Mouse (Mus musculus) MEL (cell line): Measurements from ENCODE around the gene P2rx6. TPM values are rescaled to one million over a fixed set of nuclear protein-coding genes. Genes with fewer than 3 reads are reported as not detected.

Experiments used
- DNase-seq: peaks from one replicate; pipeline ENCODE4 v3.0.0; 2011; ENCODE audit warnings: low read depth, low spot score
- H3K27ac ChIP-seq: 2 replicates; pipeline ENCODE4 v1.5.1; 2012; ENCODE audit warnings: low read depth, mild to moderate bottlenecking, control low read depth, low read length, moderate library complexity; ENCODE audit not compliant: control insufficient read depth
- H3K27me3 ChIP-seq, 2 experiments: fragments of 150-350 bp in 1 of 2; sonication (generic) in 1 of 2; 2 replicates each; pipeline ENCODE4 v1.6.1; 2012; ENCODE audit warnings: low read length in 2 of 2, mild to moderate bottlenecking in 2 of 2, improper control_type of control experiment in 1 of 2, moderate library complexity in 1 of 2; ENCODE audit not compliant: insufficient read depth in 2 of 2, control insufficient read depth in 1 of 2
- H3K36me3 ChIP-seq, 2 experiments: 2 replicates each; pipeline ENCODE4 v1.6.1; 2012 to 2014; ENCODE audit warnings: low read length in 2 of 2, improper control_type of control experiment in 1 of 2, inconsistent platforms in 1 of 2, mild to moderate bottlenecking in 1 of 2; ENCODE audit not compliant: insufficient read depth in 2 of 2, control insufficient read depth in 1 of 2
- H3K4me1 ChIP-seq, 2 experiments: fragments of 150-350 bp in 1 of 2; sonication (generic) in 1 of 2; 2 replicates each; pipeline ENCODE4 v1.6.1; 2012; ENCODE audit warnings: low read length in 2 of 2, improper control_type of control experiment in 1 of 2, mild to moderate bottlenecking in 1 of 2; ENCODE audit not compliant: insufficient read depth in 2 of 2, control insufficient read depth in 1 of 2
- H3K4me3 ChIP-seq, 2 experiments: fragments of 150-350 bp in 1 of 2; sonication (generic) in 1 of 2; 2 replicates each; pipeline ENCODE4 v1.5.1; 2012; ENCODE audit warnings: low read depth in 2 of 2, low read length in 2 of 2, mild to moderate bottlenecking in 2 of 2, moderate library complexity in 2 of 2, control low read depth in 1 of 2, improper control_type of control experiment in 1 of 2; ENCODE audit not compliant: control insufficient read depth in 1 of 2, insufficient read depth in 1 of 2
- H3K79me2 ChIP-seq: 2 replicates; pipeline ENCODE4 v1.6.1; 2012; ENCODE audit warnings: mild to moderate bottlenecking, low read length, moderate library complexity; ENCODE audit not compliant: control insufficient read depth, poor library complexity, insufficient read depth
- H3K9ac ChIP-seq: 2 replicates; pipeline ENCODE4 v1.6.1; 2012; ENCODE audit warnings: low read depth, mild to moderate bottlenecking, control low read depth, low read length, moderate library complexity; ENCODE audit not compliant: control insufficient read depth, poor library complexity, severe bottlenecking
- H3K9me3 ChIP-seq: fragments of 150-350 bp; sonication (generic); replicated peaks from 2 replicates; pipeline ENCODE4 v1.6.1; 2012; ENCODE audit warnings: mild to moderate bottlenecking, low read length, improper control_type of control experiment, moderate library complexity; ENCODE audit not compliant: insufficient read depth
- CHD1 ChIP-seq: IDR thresholded peaks from 2 replicates; pipeline ENCODE4 v1.6.1; 2012; ENCODE audit warnings: low read depth, mild to moderate bottlenecking, inconsistent platforms, low read length, improper control_type of control experiment
- CTCF ChIP-seq, 3 experiments: IDR thresholded peaks in 2 of 3; conservative IDR thresholded peaks in 1 of 3; 2 replicates each; pipeline ENCODE4 v1.5.1; 2011 to 2012; ENCODE audit warnings: low read length in 3 of 3, low read depth in 2 of 3, mild to moderate bottlenecking in 2 of 3, improper control_type of control experiment in 1 of 3, inconsistent platforms in 1 of 3, mixed read lengths in 1 of 3, moderate library complexity in 1 of 3; ENCODE audit not compliant: control insufficient read depth in 1 of 3, insufficient read depth in 1 of 3, poor library complexity in 1 of 3, severe bottlenecking in 1 of 3
- ETS1 ChIP-seq: IDR thresholded peaks from 2 replicates; pipeline ENCODE4 v1.6.1; 2012; ENCODE audit warnings: low read depth, mild to moderate bottlenecking, inconsistent platforms, low read length, improper control_type of control experiment, moderate library complexity
- GABPA ChIP-seq: IDR thresholded peaks from 2 replicates; pipeline ENCODE4 v1.6.1; 2012; ENCODE audit warnings: low read depth, mild to moderate bottlenecking, inconsistent platforms, low read length, improper control_type of control experiment, moderate library complexity
- HCFC1 ChIP-seq: IDR thresholded peaks from 2 replicates; pipeline ENCODE4 v1.6.1; 2012; ENCODE audit warnings: low read depth, mild to moderate bottlenecking, inconsistent platforms, low read length, improper control_type of control experiment, moderate library complexity
- JUND ChIP-seq: IDR thresholded peaks from 2 replicates; pipeline ENCODE4 v1.6.1; 2011; ENCODE audit warnings: low read depth, mild to moderate bottlenecking, improper control_type of control experiment, low read length
- MAFK ChIP-seq: IDR thresholded peaks from 2 replicates; pipeline ENCODE4 v1.6.1; 2011; ENCODE audit warnings: low read depth, mild to moderate bottlenecking, low read length, improper control_type of control experiment, borderline replicate concordance
- MXI1 ChIP-seq: IDR thresholded peaks from 2 replicates; pipeline ENCODE4 v1.6.1; 2011; ENCODE audit warnings: mild to moderate bottlenecking, low read depth, low read length, improper control_type of control experiment
- NRF1 ChIP-seq: IDR thresholded peaks from 2 replicates; pipeline ENCODE4 v1.6.1; 2014; ENCODE audit warnings: low read depth, mild to moderate bottlenecking, inconsistent platforms, low read length, improper control_type of control experiment, moderate library complexity; ENCODE audit not compliant: poor library complexity, insufficient read depth, severe bottlenecking
- POLR2A ChIP-seq, 2 experiments: IDR thresholded peaks; 2 replicates each; pipeline ENCODE4 v1.6.1; 2011 to 2012; ENCODE audit warnings: low read length in 2 of 2, mild to moderate bottlenecking in 2 of 2, control low read depth in 1 of 2, improper control_type of control experiment in 1 of 2, low read depth in 1 of 2, moderate library complexity in 1 of 2; ENCODE audit not compliant: control insufficient read depth in 1 of 2, insufficient read depth in 1 of 2, poor library complexity in 1 of 2
- POLR2AphosphoS2 ChIP-seq: IDR thresholded peaks from 2 replicates; pipeline ENCODE4 v1.6.1; 2011; ENCODE audit warnings: low read length, improper control_type of control experiment
- RAD21 ChIP-seq: IDR thresholded peaks from 2 replicates; pipeline ENCODE4 v1.6.1; 2011; ENCODE audit warnings: mild to moderate bottlenecking, low read depth, low read length, improper control_type of control experiment
- RCOR1 ChIP-seq: IDR thresholded peaks from 2 replicates; pipeline ENCODE4 v1.6.1; 2012; ENCODE audit warnings: low read depth, mild to moderate bottlenecking, inconsistent platforms, low read length, improper control_type of control experiment
- TBP ChIP-seq: IDR thresholded peaks from 2 replicates; pipeline ENCODE4 v1.8.0; 2011; ENCODE audit warnings: low read depth, low read length, improper control_type of control experiment
- UBTF ChIP-seq: IDR thresholded peaks from 2 replicates; pipeline ENCODE4 v1.6.1; 2012; ENCODE audit warnings: low read depth, mild to moderate bottlenecking, inconsistent platforms, low read length, improper control_type of control experiment, moderate library complexity, borderline replicate concordance; ENCODE audit not compliant: insufficient read depth
- ZKSCAN1 ChIP-seq: IDR thresholded peaks from 2 replicates; pipeline ENCODE4 v1.6.1; 2012; ENCODE audit warnings: low read depth, mild to moderate bottlenecking, inconsistent platforms, low read length, improper control_type of control experiment, moderate library complexity
- ZNF384 ChIP-seq: IDR thresholded peaks from 2 replicates; pipeline ENCODE4 v1.6.1; 2012; ENCODE audit warnings: low read depth, mild to moderate bottlenecking, inconsistent platforms, low read length, improper control_type of control experiment
- polyA plus RNA-seq, 2 experiments: library from polyadenylated mRNA; stranded (reverse) in 1 of 2; unstranded in 1 of 2; fragments of >175 nt in 1 of 2; fragments of >200 nt in 1 of 2; gene quantifications; 2 replicates each; pipeline versions ENCODE4 v1.2.1 to v1.2.4; 2012; ENCODE audit warnings: low replicate concordance in 2 of 2, low read depth in 1 of 2; ENCODE audit not compliant: insufficient read length in 2 of 2, insufficient read depth in 1 of 2, missing spikeins in 1 of 2
- total RNA-seq: library from RNA; depleted of rRNA; stranded (reverse); fragments of 300-350 nt; gene quantifications from 2 replicates; pipeline ENCODE4 v1.2.3, GENCODE M21; 2012

The P2rx6 gene
- total and polyA plus RNA-seq, 3 experiments: 0.04 to 0.38 TPM; not detected in 1

DNA sequence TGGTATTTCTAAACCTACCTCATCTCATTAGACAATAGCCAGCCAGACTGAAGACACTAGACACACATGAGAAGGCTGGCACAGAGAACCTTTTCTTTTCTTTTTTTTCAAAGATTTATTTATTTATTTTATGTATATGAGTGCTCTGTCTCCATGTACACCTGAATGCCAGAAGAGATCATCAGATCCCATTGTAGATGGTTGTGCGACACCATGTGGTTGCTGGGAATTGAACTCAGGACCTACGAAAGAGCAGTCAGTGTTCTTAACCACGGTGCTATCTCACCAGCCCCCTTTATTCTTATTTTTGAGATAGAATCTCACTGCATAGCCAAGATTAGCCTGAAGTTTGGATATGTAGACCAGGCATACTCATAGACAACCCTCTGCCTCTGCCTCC, 25.1 kb upstream of the P2rx6 start:
- TF ChIP-seq GABPA (no peak), MXI1 (no peak), RAD21 (no peak), ZKSCAN1 (no peak), POLR2AphosphoS2 (no peak), POLR2A (IDR thresholded peaks at IDR 0.05; ENCODE audit: control insufficient read depth in 1 of 2, insufficient read depth in 1 of 2, low read depth in 1 of 2, low read length in 2 of 2, poor library complexity in 1 of 2) (no peak), HCFC1 (no peak), UBTF (no peak), ETS1 (no peak), TBP (no peak), CTCF (IDR thresholded peaks at IDR 0.05 in 2 of 3, conservative IDR thresholded peaks at IDR 0.05 in 1 of 3; ENCODE audit: control insufficient read depth in 1 of 3, insufficient read depth in 1 of 3, low read depth in 2 of 3, low read length in 3 of 3, poor library complexity in 1 of 3, severe bottlenecking in 1 of 3) (no peak), NRF1 (no peak), CHD1 (no peak), MAFK (no peak), RCOR1 (no peak)
- DNase-seq: no peak
- H3K9me3 ChIP-seq: no peaks in the 10 kb centered on the region
- H3K4me3 ChIP-seq: no peak overlapping the region
- H3K27me3 ChIP-seq: peaks cover 11 to 12% of the 10 kb centered on the region in 2 experiments
- peaks cover 0 to 2% of the 10 kb centered on the region in 2 experiments; a peak in 2 of 4 replicates for H3K36me3 ChIP-seq
- H3K9ac ChIP-seq: no peak overlapping the region
- H3K27ac ChIP-seq: no peak overlapping the region
- peaks cover 0 to 3% of the 10 kb centered on the region in 2 experiments; a peak in 2 of 4 replicates for H3K4me1 ChIP-seq
- H3K79me2 ChIP-seq: no peaks in the 10 kb centered on the region

DNA sequence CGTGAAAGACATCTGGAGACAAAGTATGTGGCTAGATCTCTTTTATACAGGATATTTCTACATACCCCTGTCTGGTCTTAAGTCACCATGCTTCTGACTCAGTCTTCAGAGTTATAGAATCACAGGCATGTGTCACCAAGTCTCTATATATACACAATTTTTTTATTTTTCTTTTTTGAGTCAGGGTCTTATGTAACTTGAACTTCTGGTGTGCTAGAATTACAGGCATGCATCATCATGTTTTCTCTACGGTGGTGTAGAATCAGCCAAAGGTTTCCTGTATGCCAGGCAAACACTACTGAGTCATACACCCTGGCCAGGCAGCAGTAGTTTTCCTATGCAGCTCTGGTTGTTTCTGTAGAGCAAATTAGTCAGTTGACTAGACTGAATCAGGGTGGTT, 19.1 kb upstream of the P2rx6 start:
- Histone ChIP-seq H3K79me2 (no peaks in the 10 kb centered on the region), H3K4me1 (no peaks in the 10 kb centered on the region), H3K36me3 (no peaks in the 10 kb centered on the region), H3K4me3 (no peak overlapping the region), H3K9me3 (no peaks in the 10 kb centered on the region), H3K27me3 (peaks cover 15 to 24% of the 10 kb centered on the region in 2 experiments), H3K27ac (no peak overlapping the region), H3K9ac (no peak overlapping the region)
- no peak for TF ChIP-seq CTCF (IDR thresholded peaks at IDR 0.05 in 2 of 3, conservative IDR thresholded peaks at IDR 0.05 in 1 of 3; ENCODE audit: control insufficient read depth in 1 of 3, insufficient read depth in 1 of 3, low read depth in 2 of 3, low read length in 3 of 3, poor library complexity in 1 of 3, severe bottlenecking in 1 of 3)
- TF ChIP-seq JUND: no peak
- no peak for TF ChIP-seq ZNF384
- no peak for DNase-seq
